Mouse (Mus musculus): Measurements from ENCODE around the gene Thumpd3. TPM values are rescaled to one million over a fixed set of nuclear protein-coding genes. Genes with fewer than 3 reads are reported as not detected.

Thumpd3 gene
- total RNA-seq (2021), result 10 to 100 TPM; 39.9 to 43.1 TPM
- long read RNA-seq, experiment 1, transcript Thumpd3-201 (10 exons, 2,163 nt), result major isoform, 57 of 82 reads
- long read RNA-seq, experiment 1, partial matches to known transcripts, result 3 of 82 reads
- long read RNA-seq, experiment 1, other reads (novel, unspliced or antisense), result 21 of 82 reads
- long read RNA-seq, experiment 2, transcript Thumpd3-201 (10 exons, 2,163 nt), result major isoform, 13 of 22 reads
- long read RNA-seq, experiment 2, partial matches to known transcripts, result 2 of 22 reads
- long read RNA-seq, experiment 2, other reads (novel, unspliced or antisense), result 6 of 22 reads

GRCm38 (mm10) chr6:113046041-113046975, at the start of gene Thumpd3:
Gene Thumpd3 (plus strand): TSS chr6:113046225.
- peak; percentile 98 to 99 for DNase-seq

GRCm38 (mm10) chr6:112999199-112999598, 46.8 kb upstream of the Thumpd3 start:
- peak; percentile 5 to 49 for DNase-seq

GRCm38 (mm10) chr6:113000666-113001287, 45.2 kb upstream of the Thumpd3 start:
- peak; percentile 89 to 93 for DNase-seq

- DNase-seq, result peak in 1 of 2 experiments; percentile 21
Measured at GRCm38 (mm10) chr6:113001719-113002118, 44.3 kb upstream of the Thumpd3 start.

- DNase-seq, result no peak
Measured at GRCm38 (mm10) chr6:113003313-113004111, 42.5 kb upstream of the Thumpd3 start.

- no peak for DNase-seq
Measured at GRCm38 (mm10) chr6:113006833-113007232, 39.2 kb upstream of the Thumpd3 start.

GRCm38 (mm10) chr6:113011886-113012285, 34.1 kb upstream of the Thumpd3 start:
- no peak for DNase-seq

GRCm38 (mm10) chr6:113012495-113012941, 33.5 kb upstream of the Thumpd3 start:
- DNase-seq, result peak; percentile 35 to 64

GRCm38 (mm10) chr6:113013550-113013949, 32.5 kb upstream of the Thumpd3 start:
- DNase-seq, result no peak

- no peak for DNase-seq
Measured at GRCm38 (mm10) chr6:113017500-113018047, 28.5 kb upstream of the Thumpd3 start.

- DNase-seq, result no peak
Measured at GRCm38 (mm10) chr6:113018139-113018538, 27.9 kb upstream of the Thumpd3 start.

- DNase-seq, result peak; percentile 39 to 49
Measured at GRCm38 (mm10) chr6:113024866-113025265, 21.2 kb upstream of the Thumpd3 start.

- no peak for DNase-seq
Measured at GRCm38 (mm10) chr6:113025774-113026173, 20.3 kb upstream of the Thumpd3 start.

GRCm38 (mm10) chr6:113027446-113027845, 18.6 kb upstream of the Thumpd3 start:
- no peak for DNase-seq

GRCm38 (mm10) chr6:113029006-113029405, 17.0 kb upstream of the Thumpd3 start:
- DNase-seq, result no peak

GRCm38 (mm10) chr6:113030553-113030952, 15.5 kb upstream of the Thumpd3 start:
- DNase-seq, result no peak

GRCm38 (mm10) chr6:113030970-113031660, 14.9 kb upstream of the Thumpd3 start:
- peak in 1 of 2 experiments; percentile 17 for DNase-seq

GRCm38 (mm10) chr6:113032121-113032520, 13.9 kb upstream of the Thumpd3 start:
- DNase-seq, result no peak

GRCm38 (mm10) chr6:113033185-113033584, 12.8 kb upstream of the Thumpd3 start:
- no peak for DNase-seq

GRCm38 (mm10) chr6:113034466-113034865, 11.6 kb upstream of the Thumpd3 start:
- no peak for DNase-seq

All from adrenal gland, postnatal 36 days (tissue).